In genomic region chr10:25681243-25681642, GRCm38 (mm10) we compare ENCODE assay signal across 8 mouse cellular contexts.
DNase-seq lines count a peak whose midpoint lies in the region; TF ChIP-seq lines count a peak whose summit lies in the region.

No protein-coding gene starts in this region.

- peak; percentile 56 for DNase-seq in MN1 (ENCODE audit: low spot score)
- DNase-seq in cerebellum, postnatal 10 days: peak; percentile 76 to 77
- peak; percentile 63 to 77 for DNase-seq in frontal cortex, postnatal 36 days (ENCODE audit: low spot score in 2 of 2)
- DNase-seq in kidney, postnatal 10 days: peak; percentile 74
- DNase-seq in lung, adult 18-20 months: peak; percentile 4 to 14
- peak; percentile 50 for DNase-seq in ovary, postnatal 36 days (ENCODE audit: low spot score)
- DNase-seq in T-cell, adult 2 months (ENCODE audit: low spot score): no peak

- no peak overlapping the region for H3ac ChIP-seq in C2C12 (ENCODE audit: control insufficient read depth, insufficient read length, low read depth)

- TF ChIP-seq CTCF in C2C12 (IDR thresholded peaks at IDR 0.05; ENCODE audit: control insufficient read depth, insufficient read depth, insufficient read length): peak; percentile 18

- H3K79me2 ChIP-seq in C2C12 (ENCODE audit: control insufficient read depth, insufficient read depth): no peaks in the 10 kb centered on the region

- no peaks in the 10 kb centered on the region for H3K79me3 ChIP-seq in C2C12 (ENCODE audit: low read depth)

- no peaks in the 10 kb centered on the region for H3K27me3 ChIP-seq in C2C12 (ENCODE audit: control insufficient read depth, insufficient read depth, insufficient read length)

- no peaks in the 10 kb centered on the region for H3K36me3 ChIP-seq in C2C12 (ENCODE audit: control insufficient read depth, insufficient read depth)

- no peak overlapping the region for H3K4me3 ChIP-seq in C2C12 (ENCODE audit: insufficient read depth, poor library complexity, severe bottlenecking)

TF ChIP-seq in C2C12, 6 proteins besides CTCF, POLR2A, EP300 and RAD21:
- TF ChIP-seq MYOD1 (IDR thresholded peaks at IDR 0.05; ENCODE audit: control insufficient read depth, insufficient read length, low read depth) (no peak), MYOG (IDR thresholded peaks at IDR 0.05; ENCODE audit: control insufficient read depth, extremely low read depth, insufficient read length) (no peak), MAX (IDR thresholded peaks at IDR 0.05) (no peak), USF1 (IDR thresholded peaks at IDR 0.05; ENCODE audit: low read depth) (no peak), CEBPB (IDR thresholded peaks at IDR 0.05; ENCODE audit: low read depth) (no peak), FOSL1 (IDR thresholded peaks at IDR 0.05; ENCODE audit: insufficient read depth, low read length, poor library complexity, severe bottlenecking) (no peak)
